Mouse (Mus musculus): ENCODE measurements at regions not wholly inside any gene's neighbourhood (a gene's known extent, or its start where the extent isn't known, plus 50 kb on each side); places are given as distances from the start of the nearest gene placed in this dataset.

DNA sequence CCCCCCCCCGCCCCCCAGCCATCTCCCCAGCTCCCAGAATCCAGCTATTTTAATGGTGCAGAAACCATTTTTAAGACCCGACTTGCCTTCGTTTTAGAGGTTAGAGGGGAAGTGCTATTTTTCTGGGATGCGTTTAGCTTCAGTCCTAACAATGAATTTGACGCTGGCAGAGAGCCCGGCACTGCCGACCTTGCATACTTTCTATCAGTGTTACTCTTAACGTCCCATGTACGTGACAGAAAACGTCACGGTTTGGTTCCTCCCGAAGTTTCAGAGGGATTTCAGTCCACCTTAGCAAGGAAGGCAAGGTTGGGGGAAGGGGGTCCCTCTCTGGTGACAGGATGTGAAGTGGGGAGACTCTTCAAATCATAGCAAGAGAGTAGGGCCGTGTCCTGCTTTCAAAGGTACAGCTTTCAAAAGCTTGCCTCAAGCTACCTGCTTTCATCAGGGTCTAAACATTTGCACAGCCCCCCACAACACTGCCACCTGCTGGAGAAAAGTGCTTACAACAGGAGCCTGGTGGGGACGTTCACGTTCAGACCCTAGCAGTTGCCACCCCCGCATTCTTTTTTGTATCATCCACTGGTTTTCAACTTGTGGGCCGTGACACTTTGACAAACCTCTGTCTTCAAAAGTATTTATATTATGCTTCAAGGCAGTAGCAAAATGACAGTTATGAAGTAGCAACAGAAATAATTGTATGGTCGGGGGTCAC lies 157.4 kb upstream of the Gm10131 start:
- TF ChIP-seq CTCF (IDR thresholded peaks at IDR 0.05 in 2 of 3, conservative IDR thresholded peaks at IDR 0.05 in 1 of 3; ENCODE audit: control insufficient read depth in 1 of 3, insufficient read depth in 1 of 3, low read depth in 2 of 3, low read length in 3 of 3, poor library complexity in 1 of 3, severe bottlenecking in 1 of 3) (peak; percentile 17 to 27 (median 18); a peak in 4 of 6 replicates), BHLHE40 (IDR thresholded peaks at IDR 0.05; ENCODE audit: borderline replicate concordance, low read depth, low read length) (no peak), USF2 (IDR thresholded peaks at IDR 0.05; ENCODE audit: borderline replicate concordance in 1 of 2, insufficient read depth in 1 of 2, low read depth in 1 of 2, low read length in 2 of 2) (no peak), MAX (IDR thresholded peaks at IDR 0.05; ENCODE audit: low read length) (no peak), POLR2A (IDR thresholded peaks at IDR 0.05; ENCODE audit: control insufficient read depth in 1 of 2, insufficient read depth in 1 of 2, low read depth in 1 of 2, low read length in 2 of 2, poor library complexity in 1 of 2) (no peak), CHD2 (IDR thresholded peaks at IDR 0.05; ENCODE audit: low read length) (no peak), USF1 (IDR thresholded peaks at IDR 0.05; ENCODE audit: low read depth, low read length) (no peak)

All from MEL (cell line).